Mouse (Mus musculus): ENCODE data around the gene 4930433I11Rik. TPM values are rescaled to one million over a fixed set of nuclear protein-coding genes. Genes with fewer than 3 reads are reported as not detected.
"Not testable (repeated sequence)": the region's sequence is repeated elsewhere in the genome, so short reads cannot be mapped to it uniquely, and the experiment has no call there.

The 4930433I11Rik gene
- total and polyA plus RNA-seq, 3 experiments = not detected

DNA sequence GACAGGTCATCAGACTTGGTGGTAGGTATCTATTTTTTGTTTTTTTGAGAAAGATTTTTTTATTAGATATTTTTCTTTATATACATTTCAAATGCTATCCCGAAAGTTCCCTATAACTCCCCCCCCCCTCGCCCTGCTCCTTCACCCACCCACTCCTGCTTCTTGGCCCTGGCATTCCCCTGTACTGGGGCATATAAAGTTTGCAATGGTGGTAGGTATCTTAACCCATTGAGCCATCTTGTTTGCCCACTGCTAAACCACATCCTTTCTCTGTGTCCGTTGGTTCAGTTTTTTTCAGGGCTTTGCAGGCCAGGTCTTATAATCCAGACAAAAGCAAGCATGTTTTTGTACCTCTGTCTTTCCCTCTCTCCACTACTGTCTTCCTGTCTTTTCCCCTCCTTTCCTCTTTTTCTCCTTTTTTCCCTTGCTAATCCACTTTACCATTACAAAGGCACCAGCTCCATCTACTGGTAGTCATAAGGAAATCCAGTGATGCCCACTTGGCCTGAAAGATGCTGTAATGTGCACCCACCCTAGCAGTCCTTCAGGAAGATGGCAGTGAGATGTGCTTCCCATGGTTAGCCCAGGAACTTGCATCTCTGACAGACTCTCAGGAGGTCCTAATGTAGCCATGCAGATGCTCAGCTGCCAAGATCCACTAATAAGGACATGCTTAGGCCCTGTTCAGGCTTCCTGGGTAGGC, 45.0 kb upstream of the 4930433I11Rik start:
- TF ChIP-seq CHD2 (IDR thresholded peaks at IDR 0.05; ENCODE audit: low read length) (no peak), POLR2AphosphoS2 (IDR thresholded peaks at IDR 0.05; ENCODE audit: low read length) (no peak), UBTF (IDR thresholded peaks at IDR 0.05; ENCODE audit: borderline replicate concordance, insufficient read depth, low read depth, low read length) (no peak), CHD1 (IDR thresholded peaks at IDR 0.05; ENCODE audit: low read depth, low read length) (no peak), HCFC1 (IDR thresholded peaks at IDR 0.05; ENCODE audit: low read depth, low read length) (no peak)
- Histone ChIP-seq H3K9ac (ENCODE audit: control insufficient read depth, low read depth, low read length, poor library complexity, severe bottlenecking) (no peak overlapping the region), H3K9me3 (replicated peaks; ENCODE audit: insufficient read depth, low read length) (no peaks in the 10 kb centered on the region), H3K27ac (ENCODE audit: control insufficient read depth, low read depth, low read length) (no peak overlapping the region), H3K4me3 (ENCODE audit: control insufficient read depth in 1 of 2, insufficient read depth in 1 of 2, low read depth in 2 of 2, low read length in 2 of 2) (no peak overlapping the region), H3K27me3 (ENCODE audit: control insufficient read depth in 1 of 2, insufficient read depth in 2 of 2, low read length in 2 of 2) (no peaks in the 10 kb centered on the region), H3K36me3 (ENCODE audit: control insufficient read depth in 1 of 2, insufficient read depth in 2 of 2, low read length in 2 of 2) (no peaks in the 10 kb centered on the region), H3K4me1 (ENCODE audit: control insufficient read depth in 1 of 2, insufficient read depth in 2 of 2, low read length in 2 of 2) (no peaks in the 10 kb centered on the region), H3K79me2 (ENCODE audit: control insufficient read depth, insufficient read depth, low read length, poor library complexity) (no peaks in the 10 kb centered on the region)
- DNase-seq (ENCODE audit: low read depth, low spot score) = no peak

DNA sequence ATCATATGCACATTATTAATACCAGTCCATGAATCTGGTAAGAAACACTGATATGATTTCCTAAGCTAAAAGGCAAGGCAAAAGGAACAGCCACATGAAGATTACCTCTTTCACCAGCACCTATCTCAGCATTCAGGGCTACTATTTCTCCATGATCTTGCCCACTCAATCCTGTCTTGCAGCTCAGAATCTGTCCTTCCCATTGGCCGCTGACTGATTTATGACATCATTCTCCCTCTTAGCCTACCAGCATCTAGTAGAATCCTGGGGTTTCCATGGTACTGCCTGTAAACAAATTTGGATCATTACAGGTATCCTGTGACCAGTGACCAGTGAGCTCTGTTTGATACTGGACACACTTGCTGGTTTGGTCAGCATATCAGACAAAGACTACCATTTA, 45.1 kb downstream of the 4930433I11Rik start, which contains the start of gene Gm4884:
Gene Gm4884, plus strand, starts transcription at position 301 of the 400 bp plus-strand sequence.
- not testable (repeated sequence) for H3K9me3 ChIP-seq (replicated peaks; ENCODE audit: insufficient read depth, low read length); H3K36me3 ChIP-seq (ENCODE audit: control insufficient read depth in 1 of 2, insufficient read depth in 2 of 2, low read length in 2 of 2); H3K79me2 ChIP-seq (ENCODE audit: control insufficient read depth, insufficient read depth, low read length, poor library complexity); H3K4me1 ChIP-seq (ENCODE audit: control insufficient read depth in 1 of 2, insufficient read depth in 2 of 2, low read length in 2 of 2); DNase-seq (ENCODE audit: low read depth, low spot score); H3K27me3 ChIP-seq (ENCODE audit: control insufficient read depth in 1 of 2, insufficient read depth in 2 of 2, low read length in 2 of 2); H3K27ac ChIP-seq (ENCODE audit: control insufficient read depth, low read depth, low read length); H3K9ac ChIP-seq (ENCODE audit: control insufficient read depth, low read depth, low read length, poor library complexity, severe bottlenecking); H3K4me3 ChIP-seq (ENCODE audit: control insufficient read depth in 1 of 2, insufficient read depth in 1 of 2, low read depth in 2 of 2, low read length in 2 of 2)

DNA sequence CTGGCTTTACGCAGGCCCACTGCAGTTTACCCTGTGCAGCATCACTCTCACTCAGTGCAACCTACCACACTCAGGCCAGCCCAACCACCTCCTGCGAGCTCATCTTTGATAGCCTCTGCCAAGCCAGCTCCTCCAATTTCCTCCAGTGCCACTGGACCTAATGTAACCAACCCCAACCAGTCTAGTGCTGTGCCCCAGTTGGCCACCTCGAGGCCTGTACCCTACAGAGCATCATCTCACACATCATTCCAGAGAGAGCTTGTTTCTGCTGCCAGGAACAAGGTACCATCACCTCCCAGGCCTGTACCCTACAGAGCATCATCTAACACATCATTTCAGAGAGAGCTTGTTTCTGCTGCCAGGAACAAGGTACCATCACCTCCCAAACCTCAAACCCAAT, 56.7 kb downstream of the 4930433I11Rik start:
- not testable (repeated sequence) for H3K36me3 ChIP-seq (ENCODE audit: control insufficient read depth in 1 of 2, insufficient read depth in 2 of 2, low read length in 2 of 2); H3K9me3 ChIP-seq (replicated peaks; ENCODE audit: insufficient read depth, low read length); DNase-seq (ENCODE audit: low read depth, low spot score); H3K9ac ChIP-seq (ENCODE audit: control insufficient read depth, low read depth, low read length, poor library complexity, severe bottlenecking); H3K4me3 ChIP-seq (ENCODE audit: control insufficient read depth in 1 of 2, insufficient read depth in 1 of 2, low read depth in 2 of 2, low read length in 2 of 2); H3K27ac ChIP-seq (ENCODE audit: control insufficient read depth, low read depth, low read length); H3K79me2 ChIP-seq (ENCODE audit: control insufficient read depth, insufficient read depth, low read length, poor library complexity); H3K27me3 ChIP-seq (ENCODE audit: control insufficient read depth in 1 of 2, insufficient read depth in 2 of 2, low read length in 2 of 2); H3K4me1 ChIP-seq (ENCODE audit: control insufficient read depth in 1 of 2, insufficient read depth in 2 of 2, low read length in 2 of 2)

Other genes with a start within 250 kb of the 4930433I11Rik start
- not detected in 2 replicates for gene Vstm2b, start 89.2 kb upstream of the 4930433I11Rik start, total RNA-seq (2012; rRNA removed)
- not detected for gene Vstm2b, start 89.2 kb upstream of the 4930433I11Rik start, polyA plus RNA-seq (2012; ENCODE audit: insufficient read depth in 1 of 2, insufficient read length in 2 of 2, low read depth in 1 of 2, low replicate concordance in 2 of 2, missing spikeins in 1 of 2)
- not detected in 2 replicates for gene Gm4884, start 45.2 kb downstream of the 4930433I11Rik start, total RNA-seq (2012; rRNA removed)
- not detected for gene Gm4884, start 45.2 kb downstream of the 4930433I11Rik start, polyA plus RNA-seq (2012; ENCODE audit: insufficient read depth in 1 of 2, insufficient read length in 2 of 2, low read depth in 1 of 2, low replicate concordance in 2 of 2, missing spikeins in 1 of 2)
- not detected in 2 replicates for gene Gm5592, start 166.3 kb downstream of the 4930433I11Rik start, total RNA-seq (2012; rRNA removed)
- gene Gm5592, start 166.3 kb downstream of the 4930433I11Rik start, polyA plus RNA-seq (2012; ENCODE audit: insufficient read depth in 1 of 2, insufficient read length in 2 of 2, low read depth in 1 of 2, low replicate concordance in 2 of 2, missing spikeins in 1 of 2) = not detected